Mouse (Mus musculus) cerebral cortex, adult 2 months (tissue): ENCODE measurements around the gene Wdr72.

ENCODE experiments used
- WGBS: fragments of 180-500 bp; shearing (Covaris S2); methylation state at CpG from one replicate; pipeline ENCODE4 v1.1.7; 2018; 5-methylcytosine and 5-hydroxymethylcytosine counted together

Wdr72 gene

DNA sequence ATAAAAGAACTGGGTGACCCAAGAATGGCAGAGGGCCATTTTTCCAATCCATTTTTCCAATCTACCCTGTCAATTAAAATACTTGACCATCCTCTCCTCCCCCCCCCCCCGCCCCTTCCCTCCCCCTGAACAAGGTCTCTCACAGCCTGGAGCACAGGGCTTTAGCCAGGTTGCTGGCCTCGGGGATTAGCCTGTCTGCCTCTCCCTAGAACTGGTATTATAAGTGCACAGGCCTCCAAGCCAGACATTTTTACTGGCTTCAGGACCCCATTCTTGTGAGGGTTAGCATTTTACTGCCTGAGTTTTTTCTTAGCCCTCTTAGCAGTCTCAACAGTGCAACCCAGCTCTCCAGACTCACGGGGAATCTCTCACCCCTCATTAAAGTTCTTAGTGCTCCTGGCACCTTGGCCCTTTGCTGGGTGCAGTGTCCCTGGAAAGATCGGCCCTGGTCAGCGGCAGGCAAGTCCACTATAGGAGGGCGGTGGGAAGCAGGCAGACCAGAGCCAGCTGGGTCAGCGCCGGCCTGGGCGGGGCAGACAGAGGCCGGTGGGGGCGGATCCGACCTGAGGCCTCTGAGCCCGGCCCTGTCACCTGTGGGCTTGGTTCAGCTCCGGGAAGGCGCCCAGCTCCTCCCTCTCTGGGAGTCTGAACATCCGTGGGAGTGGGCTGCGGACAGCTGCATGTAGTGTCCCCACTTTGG, at the start of gene Wdr72:
TSS of gene Wdr72 (plus strand) at position 596 of the 700 bp plus-strand sequence.
- 15% methylated on average over 17 of the region's 17 CpGs for WGBS

DNA sequence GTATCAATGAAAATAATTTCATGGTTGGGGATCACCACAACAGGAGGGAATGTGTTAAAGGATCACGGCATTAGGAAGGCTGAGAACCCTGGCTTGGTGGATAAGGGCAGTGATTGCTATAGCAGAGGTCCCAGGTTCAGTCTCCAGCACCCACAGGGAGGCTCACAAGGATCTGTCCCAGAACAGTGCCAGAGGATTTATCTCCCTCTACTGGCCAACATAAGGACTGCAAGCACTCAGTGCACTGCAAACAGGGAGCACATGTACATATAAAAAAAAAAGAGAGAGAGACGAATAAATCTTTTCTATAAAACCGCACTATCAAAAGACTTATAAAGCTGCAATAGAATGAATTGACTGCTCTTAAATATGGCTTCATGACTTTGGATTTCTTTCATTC, 43.9 kb upstream of the Wdr72 start:
- 77% methylated on average over 3 of the region's 3 CpGs for WGBS

DNA sequence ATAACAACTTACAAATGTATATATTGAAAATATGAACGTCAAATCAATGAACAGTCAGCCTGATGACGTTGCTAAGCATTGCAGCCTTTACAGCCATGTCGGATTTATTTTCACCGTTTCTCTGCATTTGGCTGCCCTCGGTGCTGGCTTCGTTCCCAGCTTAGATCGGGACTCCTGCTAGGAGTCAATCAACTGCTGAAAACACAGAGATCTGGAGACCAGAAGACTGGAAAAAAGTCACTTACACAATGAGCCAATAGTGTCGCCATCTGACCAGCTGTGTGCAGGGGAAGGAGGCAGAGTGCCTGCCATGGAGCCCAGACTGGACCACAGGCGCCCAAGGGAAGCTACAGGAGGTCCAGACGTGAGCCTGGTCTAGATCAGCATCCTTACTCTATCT, 43.4 kb upstream of the Wdr72 start:
- 40% methylated on average over 10 of the region's 10 CpGs for WGBS

DNA sequence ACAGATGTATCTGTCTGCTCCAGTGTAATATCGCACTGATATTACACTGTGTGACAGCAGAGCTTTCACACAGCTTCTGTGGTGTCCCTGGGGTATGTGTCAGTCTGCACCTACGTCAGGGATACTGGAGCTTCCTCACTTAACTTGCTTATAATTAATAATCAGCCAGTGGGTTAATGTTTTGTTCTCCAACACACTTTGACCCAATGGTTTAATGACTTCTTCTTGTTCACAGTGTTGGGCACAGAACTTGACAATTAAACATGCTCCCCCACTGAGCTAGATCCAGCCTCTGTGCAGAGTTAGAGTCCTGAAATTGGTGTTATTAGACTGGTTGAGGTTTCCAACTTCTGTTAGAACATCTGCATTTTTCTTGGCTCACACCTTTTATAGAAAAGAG, 34.2 kb upstream of the Wdr72 start:
- WGBS = 80% methylated on average over 2 of the region's 2 CpGs

- 29% methylated on average over 5 of the region's 5 CpGs for WGBS
Measured at GRCm38 (mm10) chr9:74080241-74080640, 29.9 kb upstream of the Wdr72 start.

GRCm38 (mm10) chr9:74102615-74103014, 7.5 kb upstream of the Wdr72 start:
- whole genome bisulfite sequencing = 97% methylated on average over 1 of the region's 1 CpGs

- 8% methylated on average over 7 of the region's 7 CpGs for WGBS
Measured at GRCm38 (mm10) chr9:74110461-74110816, 283 bp downstream of the Wdr72 start.

DNA sequence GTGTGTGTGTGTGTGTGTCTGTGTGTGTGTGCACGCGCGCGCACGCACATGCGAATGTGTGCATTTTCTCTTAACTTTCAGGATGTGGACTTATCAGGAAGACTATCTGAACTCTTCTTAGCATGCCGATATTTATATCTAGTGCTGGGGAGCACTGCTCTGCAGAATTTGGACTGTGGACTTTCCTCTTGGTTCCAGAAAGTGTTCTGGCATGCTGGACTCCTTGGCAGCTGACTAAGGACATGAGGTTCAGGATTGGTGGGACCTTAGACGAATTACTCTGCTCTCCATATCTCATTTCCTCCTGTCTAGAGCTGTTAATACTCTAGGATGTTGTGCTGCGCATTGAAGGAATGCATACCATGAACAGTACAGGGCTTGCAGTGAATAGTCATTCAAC, 2.4 kb downstream of the Wdr72 start:
- 94% methylated on average over 9 of the region's 9 CpGs for WGBS

GRCm38 (mm10) chr9:74126222-74126621, 16.1 kb downstream of the Wdr72 start:
- WGBS = 66% methylated on average over 5 of the region's 5 CpGs

DNA sequence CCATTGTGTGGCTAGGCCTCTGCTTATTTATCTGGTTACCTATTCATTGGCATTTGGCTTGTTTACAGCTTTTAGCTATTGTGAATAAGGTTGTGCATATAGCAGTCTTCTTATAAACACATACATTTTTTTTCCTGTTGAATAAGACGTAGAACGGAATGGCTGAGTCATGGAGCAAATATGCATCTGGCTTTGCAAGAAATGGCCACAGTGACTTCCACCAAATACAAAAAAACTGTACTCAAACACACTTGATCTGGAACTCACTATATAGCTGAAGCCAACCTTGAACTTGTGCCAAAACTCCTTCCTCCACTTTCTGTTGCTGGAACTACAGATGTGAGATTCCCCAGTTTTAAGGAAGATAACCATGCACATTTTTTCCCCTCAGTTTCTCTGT, 23.9 kb downstream of the Wdr72 start:
- WGBS = 66% methylated on average over 2 of the region's 2 CpGs

GRCm38 (mm10) chr9:74141864-74142263, 31.7 kb downstream of the Wdr72 start:
- WGBS = 11% methylated on average over 3 of the region's 3 CpGs

- WGBS = 47% methylated on average over 2 of the region's 2 CpGs
Measured at GRCm38 (mm10) chr9:74142705-74143104, 32.5 kb downstream of the Wdr72 start.

- WGBS = 99% methylated on average over 4 of the region's 4 CpGs
Measured at GRCm38 (mm10) chr9:74145203-74145602, 35.0 kb downstream of the Wdr72 start.

- WGBS = 66% methylated on average over 8 of the region's 8 CpGs
Measured at GRCm38 (mm10) chr9:74148306-74148705, 38.1 kb downstream of the Wdr72 start.

GRCm38 (mm10) chr9:74160361-74160933, 50.3 kb downstream of the Wdr72 start:
- 77% methylated on average over 11 of the region's 11 CpGs for WGBS

- WGBS = 95% methylated on average over 2 of the region's 2 CpGs
Measured at GRCm38 (mm10) chr9:74165697-74166096, 55.5 kb downstream of the Wdr72 start.

GRCm38 (mm10) chr9:74169904-74170303, 59.7 kb downstream of the Wdr72 start:
- 62% methylated on average over 6 of the region's 6 CpGs for WGBS

DNA sequence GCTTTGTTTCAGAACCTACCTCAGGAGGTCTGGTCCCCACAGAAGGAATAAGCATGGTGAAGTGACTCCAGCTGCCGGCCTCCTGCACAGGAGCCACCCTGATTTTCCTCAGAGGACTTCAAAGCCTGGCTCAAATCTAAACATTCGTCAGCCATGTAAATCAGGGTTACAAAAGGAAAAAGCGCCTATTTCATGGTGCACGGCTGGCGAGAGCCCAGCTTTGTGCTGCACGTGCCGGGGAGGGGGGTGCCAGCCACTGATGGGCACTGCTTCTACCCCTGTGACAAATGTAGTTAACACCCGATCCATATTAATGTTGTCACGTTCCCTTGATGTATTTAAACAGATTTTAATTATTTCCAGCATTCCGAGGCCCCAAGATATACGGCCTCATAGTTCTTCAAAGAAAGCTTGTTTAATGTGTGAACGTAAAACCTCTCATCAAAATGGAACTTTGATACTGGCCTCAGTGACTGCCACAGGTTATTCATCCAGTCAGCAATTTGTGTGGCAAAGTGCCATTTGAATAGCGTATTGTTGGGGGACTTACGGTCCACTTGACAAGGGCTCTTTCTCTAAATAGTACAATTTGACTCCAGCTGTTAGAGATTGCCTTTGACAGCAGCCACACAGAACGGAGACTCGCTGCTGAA, 76.7 kb downstream of the Wdr72 start:
- 30% methylated on average over 16 of the region's 16 CpGs for WGBS

- WGBS = 47% methylated on average over 8 of the region's 8 CpGs
Measured at GRCm38 (mm10) chr9:74187401-74188029, 77.4 kb downstream of the Wdr72 start.

- 79% methylated on average over 2 of the region's 2 CpGs for WGBS
Measured at GRCm38 (mm10) chr9:74194898-74195297, 84.7 kb downstream of the Wdr72 start.

DNA sequence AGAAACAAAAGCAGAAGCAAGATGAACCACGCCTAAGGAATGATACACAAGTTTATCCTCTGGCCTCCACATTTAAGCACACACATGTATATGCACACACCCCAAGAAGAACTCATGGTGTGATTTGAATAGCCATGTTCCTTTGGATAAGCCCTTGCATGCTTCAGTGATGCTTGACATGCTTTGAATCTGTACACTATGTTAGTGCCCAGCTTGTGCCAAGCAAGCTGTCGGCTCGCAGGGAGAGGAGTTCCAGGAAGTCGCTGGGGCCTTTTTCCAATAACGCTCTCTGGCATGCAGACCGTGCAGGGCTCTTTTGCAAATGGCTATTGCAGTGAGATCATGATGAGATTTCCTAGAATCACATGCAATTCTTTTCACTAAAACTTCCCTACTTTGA, 118.1 kb downstream of the Wdr72 start:
- WGBS = 56% methylated on average over 6 of the region's 6 CpGs

GRCm38 (mm10) chr9:74241292-74241691, 131.1 kb downstream of the Wdr72 start:
- WGBS = 63% methylated on average over 5 of the region's 5 CpGs

DNA sequence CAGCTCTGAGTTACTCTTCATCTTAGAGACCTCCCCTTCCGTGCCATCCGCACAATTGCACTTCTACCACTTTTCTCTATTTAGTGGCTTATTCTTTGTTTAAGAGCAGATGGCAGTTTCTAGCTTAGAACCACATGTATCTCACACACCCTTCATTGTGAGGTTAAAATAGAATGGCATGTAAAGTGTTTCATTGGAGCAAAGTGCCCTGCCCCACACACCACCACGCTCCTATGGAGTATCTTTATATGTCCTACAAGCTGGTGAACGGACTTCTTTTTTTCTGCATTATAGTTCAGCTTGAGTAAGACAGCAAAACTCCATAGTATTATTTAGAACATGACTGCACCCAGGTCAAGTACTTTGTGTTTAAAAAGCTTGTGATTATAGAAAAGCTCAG, 137.9 kb downstream of the Wdr72 start:
- WGBS = 67% methylated on average over 4 of the region's 4 CpGs
